Mouse (Mus musculus): Measurements from ENCODE around the gene Casp3. TPM values are rescaled to one million over a fixed set of nuclear protein-coding genes. Genes with fewer than 3 reads are reported as not detected.

The Casp3 gene
- polyA plus RNA-seq, 1 experiment from 2014 or later, result 65.4 TPM

GRCm38 (mm10) chr8:46686664-46687336 is 69.7 kb downstream of the Casp3 start:
- H3K9me3 ChIP-seq (replicated peaks; ENCODE audit: control insufficient read depth, low read length), result no peaks in the 10 kb centered on the region
- H3K36me3 ChIP-seq (ENCODE audit: control insufficient read depth, insufficient read depth, low read length), result no peaks in the 10 kb centered on the region
- H3K4me1 ChIP-seq (ENCODE audit: control insufficient read depth, insufficient read depth, low read length), result no peaks in the 10 kb centered on the region
- ATAC-seq (ENCODE audit: insufficient read depth, low FRiP score), result peak; percentile 99
- peak overlapping the region; percentile 63 for H3K4me3 ChIP-seq (replicated peaks; ENCODE audit: low read length)
- peak overlapping the region; percentile 89 for H3K27ac ChIP-seq (ENCODE audit: low read length)
- no peaks in the 10 kb centered on the region for H3K27me3 ChIP-seq (ENCODE audit: control insufficient read depth, insufficient read depth, low read length)
- 0% methylated on average over 19 of the region's 19 CpGs for WGBS
- peak overlapping the region; percentile 42 for H3K4me2 ChIP-seq (ENCODE audit: low read depth, low read length)
- peak overlapping the region; percentile 84 for H3K9ac ChIP-seq (ENCODE audit: low read length)

Other genes with a start within 250 kb of the Casp3 start
- gene Acsl1, start 146.3 kb upstream of the Casp3 start, polyA plus RNA-seq (2015; fragmentation: Nextera tagmentation; extraction: Ambion mirVana), result 33.4 and 42.0 TPM in 2 replicates
- 11.2 and 15.1 TPM in 2 replicates for gene Cenpu, start 65.3 kb upstream of the Casp3 start, polyA plus RNA-seq (2015; fragmentation: Nextera tagmentation; extraction: Ambion mirVana)
- gene Primpol, start 79 bp upstream of the Casp3 start, polyA plus RNA-seq (2015; fragmentation: Nextera tagmentation; extraction: Ambion mirVana), result 13.1 and 14.6 TPM in 2 replicates
- 18.1 and 27.5 TPM in 2 replicates for gene Irf2, start 122.4 kb downstream of the Casp3 start, polyA plus RNA-seq (2015; fragmentation: Nextera tagmentation; extraction: Ambion mirVana)